In genomic region chr16:17070716-17071115, GRCm38 (mm10) we compare ENCODE assay signal across 8 mouse cellular contexts. TPM values are rescaled to one million over a fixed set of nuclear protein-coding genes. Genes with fewer than 3 reads are reported as not detected.
DNase-seq lines count a peak whose midpoint lies in the region; ATAC-seq and TF ChIP-seq lines count a peak whose summit lies in the region.

No protein-coding gene starts in this region.

- H3K9ac ChIP-seq in heart, embryonic 11.5 days (ENCODE audit: low read depth, low read length), result no peak overlapping the region
- peak overlapping the region; percentile 69; the same call in 1 of the 2 replicates for H3K9ac ChIP-seq in CH12.LX (ENCODE audit: insufficient read depth, low read depth)
- peak overlapping the region; percentile 74 for H3K9ac ChIP-seq in forebrain, postnatal 0 days
- H3K9ac ChIP-seq in liver, embryonic 16.5 days (ENCODE audit: low read depth, low read length), result no peak overlapping the region

- TF ChIP-seq CTCF in CH12.LX (conservative IDR thresholded peaks at IDR 0.05 in 1 of 2, IDR thresholded peaks at IDR 0.05 in 1 of 2; ENCODE audit: low read depth in 2 of 2, low read length in 2 of 2), result no peak
- TF ChIP-seq CTCF in forebrain, postnatal 0 days (IDR thresholded peaks at IDR 0.05; ENCODE audit: low read depth), result no peak

- H3K79me2 ChIP-seq in CH12.LX (replicated peaks; ENCODE audit: control insufficient read depth, extremely low read depth, insufficient read depth, poor library complexity, severe bottlenecking), result no peaks in the 10 kb centered on the region

- H3K4me3 ChIP-seq in heart, embryonic 11.5 days (ENCODE audit: low read depth, low read length), result peak overlapping the region; percentile 77
- peak overlapping the region in 2 of 3 experiments; percentile 55 to 62 for H3K4me3 ChIP-seq in CH12.LX (replicated peaks in 1 of 3; ENCODE audit: low read depth in 2 of 3, low read length in 2 of 3, poor library complexity in 1 of 3)
- peak overlapping the region; percentile 73 for H3K4me3 ChIP-seq in forebrain, postnatal 0 days (ENCODE audit: low read depth, low read length)
- H3K4me3 ChIP-seq in liver, embryonic 16.5 days (ENCODE audit: low read depth, low read length), result peak overlapping the region; percentile 70

- TF ChIP-seq POLR2A in CH12.LX (IDR thresholded peaks at IDR 0.05; ENCODE audit: low read depth, low read length), result no peak

- ATAC-seq in heart, embryonic 11.5 days (replicated peaks; ENCODE audit: insufficient number of reproducible peaks, low FRiP score, low TSS enrichment), result no peak
- ATAC-seq in forebrain, postnatal 0 days, result no peak
- ATAC-seq in liver, embryonic 16.5 days (ENCODE audit: low read depth), result no peak

- H3K27ac ChIP-seq in heart, embryonic 11.5 days (ENCODE audit: low read depth, low read length), result no peak overlapping the region
- H3K27ac ChIP-seq in CH12.LX (ENCODE audit: insufficient read depth, low read depth), result no peak overlapping the region
- H3K27ac ChIP-seq in forebrain, postnatal 0 days (ENCODE audit: low read depth, low read length), result 0 out of 2 replicates have a peak overlapping the region, but pooled peaks have one; percentile 86
- no peak overlapping the region for H3K27ac ChIP-seq in liver, embryonic 16.5 days (ENCODE audit: low read length)

- 0 out of 2 replicates have a peak, but pooled peaks cover 2% of the 10 kb centered on the region for H3K9me3 ChIP-seq in heart, embryonic 11.5 days (replicated peaks; ENCODE audit: control insufficient read depth, low read length)
- peaks cover 7% of the 10 kb centered on the region for H3K9me3 ChIP-seq in CH12.LX (replicated peaks; ENCODE audit: low read length)
- H3K9me3 ChIP-seq in forebrain, postnatal 0 days (ENCODE audit: low read length), result no peaks in the 10 kb centered on the region
- no peaks in the 10 kb centered on the region for H3K9me3 ChIP-seq in liver, embryonic 16.5 days (replicated peaks; ENCODE audit: control insufficient read depth, low read length)

- TF ChIP-seq RAD21 in CH12.LX (IDR thresholded peaks at IDR 0.05; ENCODE audit: low read depth, low read length), result no peak

- DNase-seq in heart, adult 9 months (ENCODE audit: low spot score in 2 of 2), result no peak
- DNase-seq in CH12.LX (ENCODE audit: extremely low read depth), result no peak
- DNase-seq in forebrain, postnatal 0 days, result no peak
- DNase-seq in layer of hippocampus, postnatal 25 days (ENCODE audit: extremely low spot score in 1 of 2, low spot score in 1 of 2), result no peak
- DNase-seq in embryo, embryonic 10 days (ENCODE audit: low spot score), result no peak
- DNase-seq in gastrocnemius, postnatal 14 days, result no peak

- WGBS in heart, embryonic 11.5 days (ENCODE audit: insufficient replicate concordance), result 48% methylated on average over 6 of the region's 6 CpGs
- 36% methylated on average over 6 of the region's 6 CpGs for WGBS in forebrain, postnatal 0 days
- 41% methylated on average over 6 of the region's 6 CpGs for WGBS in liver, embryonic 16.5 days (ENCODE audit: insufficient replicate concordance)

- in situ Hi-C loops in CH12.LX (cut with MboI; ENCODE audit: low pct_ligation_motif_present, low pct_unique_long_range_greater_than_20kb, low sequenced_read_pairs), result loop anchor here (10.0 kb wide), 1 partner anchor 146 kb away; no protein-coding TSS in a partner anchor

- no peaks in the 10 kb centered on the region for H3K27me3 ChIP-seq in heart, embryonic 11.5 days (ENCODE audit: control insufficient read depth, insufficient read depth, low read length)
- peaks cover 38% of the 10 kb centered on the region for H3K27me3 ChIP-seq in CH12.LX (replicated peaks)
- no peaks in the 10 kb centered on the region for H3K27me3 ChIP-seq in forebrain, postnatal 0 days (ENCODE audit: insufficient read depth, low read length)
- H3K27me3 ChIP-seq in liver, embryonic 16.5 days (ENCODE audit: control insufficient read depth, insufficient read depth, low read depth, low read length), result no peaks in the 10 kb centered on the region

- dilution Hi-C loops in CH12.LX (cut with MboI; ENCODE audit: extremely low pct_ligation_motif_present, extremely low pct_unique_long_range_greater_than_20kb, low sequenced_read_pairs), result no loop called here

- intact Hi-C loops in gastrocnemius, postnatal 14 days (cut with DNase I; ENCODE audit: low total_unique reads), result no loop called here

- peaks cover 7% of the 10 kb centered on the region; the same call in 1 of the 2 replicates for H3K36me3 ChIP-seq in heart, embryonic 11.5 days (ENCODE audit: control insufficient read depth, insufficient read depth, low read length)
- no peaks in the 10 kb centered on the region for H3K36me3 ChIP-seq in CH12.LX (replicated peaks in 1 of 2; ENCODE audit: control insufficient read depth in 1 of 2, insufficient read depth in 1 of 2, low read length in 1 of 2)
- H3K36me3 ChIP-seq in forebrain, postnatal 0 days (ENCODE audit: insufficient read depth), result peaks cover 12% of the 10 kb centered on the region
- no peaks in the 10 kb centered on the region for H3K36me3 ChIP-seq in liver, embryonic 16.5 days (ENCODE audit: control insufficient read depth, insufficient read depth)

- TF ChIP-seq EP300 in CH12.LX (IDR thresholded peaks at IDR 0.05; ENCODE audit: low read length), result no peak

- H3K4me1 ChIP-seq in heart, embryonic 11.5 days (ENCODE audit: control insufficient read depth, insufficient read depth, low read length), result no peaks in the 10 kb centered on the region
- H3K4me1 ChIP-seq in CH12.LX (ENCODE audit: control insufficient read depth in 1 of 2, insufficient read depth in 2 of 2), result peaks cover 10 to 21% of the 10 kb centered on the region in 2 experiments
- H3K4me1 ChIP-seq in forebrain, postnatal 0 days (ENCODE audit: insufficient read depth), result peaks cover 10% of the 10 kb centered on the region; the same call in 1 of the 2 replicates
- H3K4me1 ChIP-seq in liver, embryonic 16.5 days (ENCODE audit: control insufficient read depth, low read depth, low read length), result no peaks in the 10 kb centered on the region

- H3K4me2 ChIP-seq in heart, embryonic 11.5 days, result peak overlapping the region; percentile 80
- peak overlapping the region; percentile 79; the same call in 1 of the 2 replicates for H3K4me2 ChIP-seq in CH12.LX (ENCODE audit: insufficient read depth, low read depth, poor library complexity, severe bottlenecking)
- H3K4me2 ChIP-seq in forebrain, postnatal 0 days (ENCODE audit: low read depth), result peak overlapping the region; percentile 86
- peak overlapping the region; percentile 87 for H3K4me2 ChIP-seq in liver, embryonic 16.5 days (ENCODE audit: low read depth, low read length)

TF ChIP-seq in CH12.LX, 34 proteins besides CTCF, POLR2A, EP300 and RAD21:
- no peak for TF ChIP-seq MAFK (IDR thresholded peaks at IDR 0.05; ENCODE audit: insufficient replicate concordance, low read length)
- TF ChIP-seq ZC3H11A (IDR thresholded peaks at IDR 0.05; ENCODE audit: low read depth, low read length), result no peak
- TF ChIP-seq MEF2A (IDR thresholded peaks at IDR 0.05; ENCODE audit: borderline replicate concordance, low read depth, low read length), result no peak
- no peak for TF ChIP-seq KAT2A (IDR thresholded peaks at IDR 0.05; ENCODE audit: insufficient replicate concordance, low read length)

RNA-seq across cellular contexts. Expression of gene Ypel1, which starts 1.2 kb away (rescaled TPM):
- polyA plus RNA-seq in heart, embryonic 11.5 days (2014; fragmentation: Nextera tagmentation; extraction: Ambion mirVana), result 20.1 and 20.4 TPM in 2 replicates
- total RNA-seq in CH12.LX (2012; rRNA removed), result 1.3 and 1.5 TPM in 2 replicates
- total RNA-seq in CH12.LX (2014; rRNA removed), result 0.21 TPM in 1 of 2 replicates, not detected in the other
- polyA plus RNA-seq in CH12.LX (2012; ENCODE audit: insufficient read length, low read depth), result 0.56 and 0.83 TPM in 2 replicates
- 76.7 and 103 TPM in 2 replicates for total RNA-seq in forebrain, postnatal 0 days (2014; rRNA removed)
- 123 and 131 TPM in 2 replicates for polyA plus RNA-seq in forebrain, postnatal 0 days (2015; fragmentation: Nextera tagmentation; extraction: Ambion mirVana)
- 0.68 and 0.93 TPM in 2 replicates for polyA plus RNA-seq in liver, embryonic 16.5 days (2015; fragmentation: Nextera tagmentation; extraction: Ambion mirVana)
- 10 to 100 TPM; 39.8 to 40.5 TPM for total RNA-seq in layer of hippocampus, postnatal 25 days (2021)
- under 1 TPM; 0.88 to 0.89 TPM for total RNA-seq in gastrocnemius, postnatal 14 days (2021)

RNA-seq across cellular contexts. Expression of gene Ppil2, which starts 40.3 kb away (rescaled TPM):
- 104 and 108 TPM in 2 replicates for polyA plus RNA-seq in heart, embryonic 11.5 days (2014; fragmentation: Nextera tagmentation; extraction: Ambion mirVana)
- 101 and 102 TPM in 2 replicates for total RNA-seq in CH12.LX (2012; rRNA removed)
- 82.9 and 98.1 TPM in 2 replicates for total RNA-seq in CH12.LX (2014; rRNA removed)
- 88.1 and 90.1 TPM in 2 replicates for polyA plus RNA-seq in CH12.LX (2012; ENCODE audit: insufficient read length, low read depth)
- 100 and 104 TPM in 2 replicates for total RNA-seq in forebrain, postnatal 0 days (2014; rRNA removed)
- polyA plus RNA-seq in forebrain, postnatal 0 days (2015; fragmentation: Nextera tagmentation; extraction: Ambion mirVana), result 99.3 and 111 TPM in 2 replicates
- polyA plus RNA-seq in liver, embryonic 16.5 days (2015; fragmentation: Nextera tagmentation; extraction: Ambion mirVana), result 52.5 and 55.9 TPM in 2 replicates
- total RNA-seq in layer of hippocampus, postnatal 25 days (2021), result 100 to 1,000 TPM in 1 of 2 experiments, 10 to 100 TPM in 1; 86.7 to 102 TPM
- total RNA-seq in gastrocnemius, postnatal 14 days (2021), result 10 to 100 TPM; 27.7 to 29.2 TPM

RNA-seq across cellular contexts. Expression of gene 2610318N02Rik, which starts 54.3 kb away (rescaled TPM):
- polyA plus RNA-seq in heart, embryonic 11.5 days (2014; fragmentation: Nextera tagmentation; extraction: Ambion mirVana), result 37.0 and 41.5 TPM in 2 replicates
- 21.0 and 27.5 TPM in 2 replicates for total RNA-seq in CH12.LX (2012; rRNA removed)
- 33.3 and 33.8 TPM in 2 replicates for total RNA-seq in CH12.LX (2014; rRNA removed)
- 71.1 and 78.4 TPM in 2 replicates for polyA plus RNA-seq in CH12.LX (2012; ENCODE audit: insufficient read length, low read depth)
- total RNA-seq in forebrain, postnatal 0 days (2014; rRNA removed), result 3.8 and 5.4 TPM in 2 replicates
- 10.1 and 10.6 TPM in 2 replicates for polyA plus RNA-seq in forebrain, postnatal 0 days (2015; fragmentation: Nextera tagmentation; extraction: Ambion mirVana)
- 13.1 and 14.8 TPM in 2 replicates for polyA plus RNA-seq in liver, embryonic 16.5 days (2015; fragmentation: Nextera tagmentation; extraction: Ambion mirVana)
- 1 to 10 TPM in 1 of 2 experiments, not detected in 1; 1.0 TPM for total RNA-seq in layer of hippocampus, postnatal 25 days (2021)
- not detected for total RNA-seq in gastrocnemius, postnatal 14 days (2021)

Comparison
In these comparisons a context has a peak if more than half of its experiments do, and no peak if none do; other contexts are left out.
1. H3K9ac ChIP-seq: peak in CH12.LX (single experiment) and forebrain, postnatal 0 days (single experiment); none in heart, embryonic 11.5 days (single experiment) and liver, embryonic 16.5 days (single experiment).
2. RNA of gene Ypel1, which starts 1.2 kb away (total RNA-seq): 76.7 to 103 TPM in forebrain, postnatal 0 days and 39.8 to 40.5 TPM in layer of hippocampus, postnatal 25 days; 0.21 to 1.5 TPM in CH12.LX and 0.88 to 0.89 TPM in gastrocnemius, postnatal 14 days; every median in the first group is over 10 times any median in the second.
3. Peak in every context shown above with its lines, with median percentiles within 50 percentile points of each other: H3K4me2 ChIP-seq and H3K4me3 ChIP-seq.